Mouse (Mus musculus) testis, adult 2 months (tissue): ENCODE results near the gene BC035947. TPM values are rescaled to one million over a fixed set of nuclear protein-coding genes. Genes with fewer than 3 reads are reported as not detected.
A peak's percentile ranks its signal among the peaks of the same experiment; 100 is the strongest.
"Not testable (repeated sequence)": the region's sequence is repeated elsewhere in the genome, so short reads cannot be mapped to it uniquely, and the experiment has no call there.

Experiments used
- H3K27ac ChIP-seq: fragments of 200-500 bp; 2 replicates; pipeline ENCODE4 v1.5.1; 2012; ENCODE audit warnings: low read depth, low read length; ENCODE audit not compliant: control insufficient read depth, insufficient read depth
- H3K27me3 ChIP-seq: fragments of 200-500 bp; 2 replicates; pipeline ENCODE4 v1.6.1; 2012; ENCODE audit warnings: mild to moderate bottlenecking, low read length, moderate library complexity; ENCODE audit not compliant: control insufficient read depth, insufficient read depth
- H3K36me3 ChIP-seq: fragments of 200-500 bp; 2 replicates; pipeline ENCODE4 v1.6.1; 2012; ENCODE audit warnings: mild to moderate bottlenecking, low read length; ENCODE audit not compliant: control insufficient read depth, insufficient read depth
- H3K4me1 ChIP-seq: fragments of 200-500 bp; 2 replicates; pipeline ENCODE4 v1.6.1; 2012; ENCODE audit warnings: low read length; ENCODE audit not compliant: control insufficient read depth, insufficient read depth
- H3K4me3 ChIP-seq: fragments of 200-500 bp; 2 replicates; pipeline ENCODE4 v1.5.1; 2012; ENCODE audit warnings: low read depth, mild to moderate bottlenecking, low read length, moderate library complexity, mixed read lengths; ENCODE audit not compliant: control insufficient read depth
- CTCF ChIP-seq: fragments of 200-500 bp; IDR thresholded peaks from 2 replicates; pipeline ENCODE4 v1.5.1; 2012; ENCODE audit warnings: low read depth, mild to moderate bottlenecking, inconsistent platforms, low read length, moderate library complexity; ENCODE audit not compliant: control insufficient read depth, insufficient read depth, insufficient replicate concordance
- POLR2A ChIP-seq: fragments of 200-500 bp; IDR thresholded peaks from 2 replicates; pipeline ENCODE4 v1.6.1; 2012; ENCODE audit warnings: low read depth, mild to moderate bottlenecking, inconsistent platforms, low read length, moderate library complexity; ENCODE audit not compliant: control insufficient read depth
- polyA plus RNA-seq: library from polyadenylated mRNA; depleted of rRNA; stranded (reverse); fragments of >200 nt; gene quantifications from 2 replicates; pipeline ENCODE4 v1.2.3, GENCODE M21; 2012; rRNA removed

The BC035947 gene
- 0.28 and 0.42 TPM in 2 replicates for polyA plus RNA-seq

GRCm38 (mm10) chr1:78511621-78512160, at the start of gene BC035947:
Gene BC035947, minus strand, starts transcription at chr1:78512158.
- Histone ChIP-seq H3K4me3 (peak within 1 kb of the TSS; percentile 35), H3K27ac (no peak within 1 kb of the TSS), H3K36me3 (no peaks in the 10 kb centered on the region), H3K27me3 (no peaks in the 10 kb centered on the region), H3K4me1 (peaks cover 5% of the 10 kb centered on the region)
- TF ChIP-seq CTCF (no peak), POLR2A (no peak)

GRCm38 (mm10) chr1:78554012-78554666, 42.2 kb upstream of the BC035947 start:
- Histone ChIP-seq H3K36me3 (no peaks in the 10 kb centered on the region), H3K4me1 (no peaks in the 10 kb centered on the region), H3K4me3 (no peak overlapping the region), H3K27me3 (no peaks in the 10 kb centered on the region), H3K27ac (no peak overlapping the region)
- TF ChIP-seq CTCF = no peak
- no peak for TF ChIP-seq POLR2A

GRCm38 (mm10) chr1:78548961-78549360, 37.0 kb upstream of the BC035947 start:
- no peaks in the 10 kb centered on the region for H3K4me1 ChIP-seq
- no peak overlapping the region for H3K27ac ChIP-seq
- TF ChIP-seq CTCF (no peak), POLR2A (no peak)
- H3K27me3 ChIP-seq = no peaks in the 10 kb centered on the region
- H3K36me3 ChIP-seq = no peaks in the 10 kb centered on the region
- no peak overlapping the region for H3K4me3 ChIP-seq

- no peaks in the 10 kb centered on the region for H3K4me1 ChIP-seq
- H3K27ac ChIP-seq = no peak overlapping the region
Measured at GRCm38 (mm10) chr1:78546258-78546657, 34.3 kb upstream of the BC035947 start.

GRCm38 (mm10) chr1:78543631-78544030, 31.7 kb upstream of the BC035947 start:
- H3K36me3 ChIP-seq, H3K4me1 ChIP-seq, H3K27ac ChIP-seq, H3K27me3 ChIP-seq, H3K4me3 ChIP-seq: not testable (repeated sequence)

More at GRCm38 (mm10) chr1:78546258-78546657, 34.3 kb upstream of the BC035947 start:
- no peaks in the 10 kb centered on the region for H3K27me3 ChIP-seq
- no peak overlapping the region for H3K4me3 ChIP-seq
- TF ChIP-seq POLR2A (no peak), CTCF (no peak)
- H3K36me3 ChIP-seq = no peaks in the 10 kb centered on the region

- no peak overlapping the region for H3K27ac ChIP-seq
- H3K27me3 ChIP-seq = no peaks in the 10 kb centered on the region
- no peak for TF ChIP-seq CTCF
- no peak for TF ChIP-seq POLR2A
- H3K36me3 ChIP-seq = no peaks in the 10 kb centered on the region
- H3K4me3 ChIP-seq = no peak overlapping the region
- H3K4me1 ChIP-seq = peaks cover 5% of the 10 kb centered on the region; the same call in 1 of the 2 replicates
Measured at GRCm38 (mm10) chr1:78539166-78539565, 27.2 kb upstream of the BC035947 start.

- Histone ChIP-seq H3K27ac (no peak overlapping the region), H3K27me3 (no peaks in the 10 kb centered on the region), H3K4me3 (no peak overlapping the region), H3K36me3 (no peaks in the 10 kb centered on the region), H3K4me1 (peaks cover 5% of the 10 kb centered on the region; the same call in 1 of the 2 replicates)
- TF ChIP-seq POLR2A = no peak
- TF ChIP-seq CTCF = no peak
Measured at GRCm38 (mm10) chr1:78538396-78538795, 26.4 kb upstream of the BC035947 start.

GRCm38 (mm10) chr1:78537494-78538010, 25.6 kb upstream of the BC035947 start:
- no peak overlapping the region for H3K27ac ChIP-seq
- H3K27me3 ChIP-seq = no peaks in the 10 kb centered on the region
- peaks cover 5% of the 10 kb centered on the region; the same call in 1 of the 2 replicates for H3K4me1 ChIP-seq
- H3K4me3 ChIP-seq = peak overlapping the region; percentile 54
- H3K36me3 ChIP-seq = no peaks in the 10 kb centered on the region
- TF ChIP-seq POLR2A (no peak), CTCF (no peak)
